Mouse (Mus musculus) kidney, adult 2 months (tissue): Measurements from ENCODE around the gene Cbln3. TPM values are rescaled to one million over a fixed set of nuclear protein-coding genes. Genes with fewer than 3 reads are reported as not detected.

Source experiments
- DNase-seq: peaks from one replicate; pipeline ENCODE4 v3.0.0; 2021
- H3K27ac ChIP-seq: fragments of 200-500 bp; 2 replicates; pipeline ENCODE4 v1.5.1; 2012; ENCODE audit warnings: low read depth, low read length, control low read depth, inconsistent platforms; ENCODE audit not compliant: insufficient read depth
- H3K27me3 ChIP-seq: fragments of 200-500 bp; replicated peaks from 2 replicates; pipeline ENCODE4 v1.6.1; 2012; ENCODE audit warnings: mild to moderate bottlenecking, moderate library complexity, low read length, inconsistent platforms; ENCODE audit not compliant: control insufficient read depth, insufficient read depth
- H3K36me3 ChIP-seq: fragments of 200-500 bp; 2 replicates; pipeline ENCODE4 v1.6.1; 2012; ENCODE audit warnings: mild to moderate bottlenecking, moderate library complexity, low read length, inconsistent platforms; ENCODE audit not compliant: control insufficient read depth, insufficient read depth
- H3K4me1 ChIP-seq: fragments of 200-500 bp; 2 replicates; pipeline ENCODE4 v1.6.1; 2011; ENCODE audit warnings: low read length; ENCODE audit not compliant: control insufficient read depth, insufficient read depth
- H3K4me3 ChIP-seq: fragments of 200-500 bp; 2 replicates; pipeline ENCODE4 v1.5.1; 2011; ENCODE audit warnings: mild to moderate bottlenecking, low read depth, low read length, control low read depth; ENCODE audit not compliant: insufficient read depth
- CTCF ChIP-seq: fragments of 200-500 bp; conservative IDR thresholded peaks from 2 replicates; pipeline ENCODE4 v1.5.1; 2011; ENCODE audit warnings: low read depth, mild to moderate bottlenecking, control low read depth, low read length, moderate library complexity, mixed read lengths; ENCODE audit not compliant: insufficient read depth, insufficient read length
- POLR2A ChIP-seq: fragments of 200-500 bp; IDR thresholded peaks from one replicate; pipeline ENCODE4 v1.6.1; 2011; ENCODE audit warnings: low read depth, low read length, control low read depth
- WGBS: fragments of 180-500 bp; shearing (Covaris S2); methylation state at CpG from one replicate; pipeline ENCODE4 v1.1.7; 2018; 5-methylcytosine and 5-hydroxymethylcytosine counted together
- polyA plus RNA-seq: library from polyadenylated mRNA; depleted of rRNA; stranded (reverse); fragments of >200 nt; gene quantifications from 2 replicates; pipeline ENCODE4 v1.2.3, GENCODE M21; 2012; rRNA removed

Cbln3 gene
- polyA plus RNA-seq, 1 experiment: 0.13 TPM

- 69% methylated on average over 4 of the region's 4 CpGs for WGBS
- H3K36me3 ChIP-seq: no peaks in the 10 kb centered on the region
- DNase-seq: no peak
- 0 out of 2 replicates have a peak, but pooled peaks cover 1% of the 10 kb centered on the region for H3K4me1 ChIP-seq
- H3K4me3 ChIP-seq: no peak overlapping the region
- H3K27me3 ChIP-seq: no peaks in the 10 kb centered on the region
- no peak overlapping the region for H3K27ac ChIP-seq
- TF ChIP-seq POLR2A: no peak
- no peak for TF ChIP-seq CTCF
Measured at GRCm38 (mm10) chr14:55840853-55841366, 43.3 kb downstream of the Cbln3 start.

GRCm38 (mm10) chr14:55838740-55839139 is 45.5 kb downstream of the Cbln3 start:
- no peak for DNase-seq
- no peak overlapping the region for H3K27ac ChIP-seq
- no peak overlapping the region for H3K4me3 ChIP-seq
- TF ChIP-seq CTCF: 0 out of 2 replicates have a peak, but pooled peaks have one; percentile 4
- TF ChIP-seq POLR2A: no peak
- H3K36me3 ChIP-seq: no peaks in the 10 kb centered on the region
- H3K27me3 ChIP-seq: no peaks in the 10 kb centered on the region
- no peaks in the 10 kb centered on the region for H3K4me1 ChIP-seq
- WGBS: 89% methylated on average over 4 of the region's 4 CpGs

GRCm38 (mm10) chr14:55838312-55838711 is 45.9 kb downstream of the Cbln3 start:
- Histone ChIP-seq H3K4me1 (no peaks in the 10 kb centered on the region), H3K27me3 (no peaks in the 10 kb centered on the region), H3K4me3 (no peak overlapping the region), H3K36me3 (no peaks in the 10 kb centered on the region), H3K27ac (no peak overlapping the region)
- TF ChIP-seq POLR2A: no peak
- TF ChIP-seq CTCF: no peak
- WGBS: 93% methylated on average over 5 of the region's 5 CpGs
- no peak for DNase-seq

GRCm38 (mm10) chr14:55834808-55835533 is 49.2 kb downstream of the Cbln3 start:
- TF ChIP-seq POLR2A (no peak), CTCF (no peak)
- no peak overlapping the region for H3K27ac ChIP-seq
- H3K4me1 ChIP-seq: no peaks in the 10 kb centered on the region
- no peaks in the 10 kb centered on the region for H3K27me3 ChIP-seq
- no peak overlapping the region for H3K4me3 ChIP-seq
- no peaks in the 10 kb centered on the region for H3K36me3 ChIP-seq
- DNase-seq: no peak
- WGBS: 66% methylated on average over 5 of the region's 5 CpGs

- Histone ChIP-seq H3K36me3 (no peaks in the 10 kb centered on the region), H3K27ac (no peak overlapping the region), H3K4me1 (no peaks in the 10 kb centered on the region), H3K27me3 (no peaks in the 10 kb centered on the region), H3K4me3 (no peak overlapping the region)
- WGBS: 88% methylated on average over 4 of the region's 4 CpGs
- no peak for TF ChIP-seq POLR2A
- no peak for TF ChIP-seq CTCF
- DNase-seq: no peak
Measured at GRCm38 (mm10) chr14:55833126-55833525, 51.1 kb downstream of the Cbln3 start.

GRCm38 (mm10) chr14:55830331-55830730 is 53.9 kb downstream of the Cbln3 start:
- no peak overlapping the region for H3K27ac ChIP-seq
- no peak for DNase-seq
- 89% methylated on average over 4 of the region's 4 CpGs for WGBS
- H3K36me3 ChIP-seq: no peaks in the 10 kb centered on the region
- TF ChIP-seq POLR2A: no peak
- no peak overlapping the region for H3K4me3 ChIP-seq
- H3K4me1 ChIP-seq: no peaks in the 10 kb centered on the region
- H3K27me3 ChIP-seq: no peaks in the 10 kb centered on the region

GRCm38 (mm10) chr14:55829854-55830253 is 54.3 kb downstream of the Cbln3 start:
- Histone ChIP-seq H3K4me3 (no peak overlapping the region), H3K36me3 (no peaks in the 10 kb centered on the region), H3K4me1 (no peaks in the 10 kb centered on the region), H3K27ac (no peak overlapping the region), H3K27me3 (peaks cover 1% of the 10 kb centered on the region)
- TF ChIP-seq POLR2A (no peak), CTCF (no peak)
- DNase-seq: no peak
- 94% methylated on average over 16 of the region's 16 CpGs for WGBS

Other genes with a start within 250 kb of the Cbln3 start
- 69.7 and 84.9 TPM in 2 replicates for gene Ipo4, start 248.4 kb downstream of the Cbln3 start, polyA plus RNA-seq
- gene Gm49378, start 246.5 kb downstream of the Cbln3 start, polyA plus RNA-seq: 3.2 and 4.0 TPM in 2 replicates
- 109 and 110 TPM in 2 replicates for gene Tm9sf1, start 240.6 kb downstream of the Cbln3 start, polyA plus RNA-seq
- 0.67 and 0.79 TPM in 2 replicates for gene Tssk4, start 234.2 kb downstream of the Cbln3 start, polyA plus RNA-seq
- 22.4 and 27.2 TPM in 2 replicates for gene Mdp1, start 223.9 kb downstream of the Cbln3 start, polyA plus RNA-seq
- 18.7 and 21.7 TPM in 2 replicates for gene Gmpr2, start 212.5 kb downstream of the Cbln3 start, polyA plus RNA-seq
- gene Nedd8, start 212.3 kb downstream of the Cbln3 start, polyA plus RNA-seq: 321 and 438 TPM in 2 replicates
- 9.9 and 10.2 TPM in 2 replicates for gene Tinf2, start 202.6 kb downstream of the Cbln3 start, polyA plus RNA-seq
- gene Tgm1, start 170.5 kb downstream of the Cbln3 start, polyA plus RNA-seq: 29.6 and 30.1 TPM in 2 replicates
- gene Rabggta, start 162.1 kb downstream of the Cbln3 start, polyA plus RNA-seq: 70.0 and 86.9 TPM in 2 replicates
- gene Dhrs1, start 138.7 kb downstream of the Cbln3 start, polyA plus RNA-seq: 223 and 228 TPM in 2 replicates
- 12.9 and 16.1 TPM in 2 replicates for gene Nop9, start 138.7 kb downstream of the Cbln3 start, polyA plus RNA-seq
- gene Cideb, start 125.9 kb downstream of the Cbln3 start, polyA plus RNA-seq: 485 and 513 TPM in 2 replicates
- 0.56 and 0.76 TPM in 2 replicates for gene Ltb4r2, start 123.0 kb downstream of the Cbln3 start, polyA plus RNA-seq
- 0.75 and 1.1 TPM in 2 replicates for gene Ltb4r1, start 118.4 kb downstream of the Cbln3 start, polyA plus RNA-seq
- gene Adcy4, start 100.3 kb downstream of the Cbln3 start, polyA plus RNA-seq: 16.8 and 16.9 TPM in 2 replicates
- 3.5 and 4.7 TPM in 2 replicates for gene Ripk3, start 95.5 kb downstream of the Cbln3 start, polyA plus RNA-seq
- 4.3 and 5.0 TPM in 2 replicates for gene Nfatc4, start 61.2 kb downstream of the Cbln3 start, polyA plus RNA-seq
- 6.6 and 7.6 TPM in 2 replicates for gene Nynrin, start 30.4 kb downstream of the Cbln3 start, polyA plus RNA-seq
- gene Khnyn, start 555 bp upstream of the Cbln3 start, polyA plus RNA-seq: 11.1 and 11.9 TPM in 2 replicates
- 132 and 133 TPM in 2 replicates for gene Sdr39u1, start 15.9 kb upstream of the Cbln3 start, polyA plus RNA-seq
- gene Cma1, start 60.3 kb upstream of the Cbln3 start, polyA plus RNA-seq: 0.42 and 0.99 TPM in 2 replicates
- gene Cma2, start 66.6 kb upstream of the Cbln3 start, polyA plus RNA-seq: not detected in 2 replicates
- not detected in 2 replicates for gene Mcpt1, start 133.6 kb upstream of the Cbln3 start, polyA plus RNA-seq
- not detected in 2 replicates for gene Mcpt9, start 146.1 kb upstream of the Cbln3 start, polyA plus RNA-seq
- gene Mcpt2, start 157.6 kb upstream of the Cbln3 start, polyA plus RNA-seq: not detected in 2 replicates
- gene Mcpt4, start 177.9 kb upstream of the Cbln3 start, polyA plus RNA-seq: 0.50 and 0.95 TPM in 2 replicates
- gene Mcpt8, start 200.9 kb upstream of the Cbln3 start, polyA plus RNA-seq: not detected in 2 replicates
- not detected in 2 replicates for gene Ctsg, start 218.2 kb upstream of the Cbln3 start, polyA plus RNA-seq
- not detected in 2 replicates for gene Gzme, start 236.2 kb upstream of the Cbln3 start, polyA plus RNA-seq
- not detected in 2 replicates for gene Gzmd, start 248.2 kb upstream of the Cbln3 start, polyA plus RNA-seq